Mouse (Mus musculus) left cerebral cortex, postnatal 25 days (tissue): ENCODE results near the gene Mat2a. TPM values are rescaled to one million over a fixed set of nuclear protein-coding genes. Genes with fewer than 3 reads are reported as not detected.
"Not testable (repeated sequence)": the region's sequence is repeated elsewhere in the genome, so short reads cannot be mapped to it uniquely, and the experiment has no call there.

ENCODE experiments used
- DNase-seq, 2 experiments: peaks; one replicate each; pipeline ENCODE4 v3.0.0; 2022; ENCODE audit warnings: low spot score in 2 of 2, mixed read lengths in 1 of 2
- intact Hi-C: fragments of 180-260 bp; cut with DNase I; formaldehyde crosslinking; loops from one replicate; pipeline ENCODE4 v1.15.1; 2025
- total RNA-seq, 2 experiments: library from RNA; stranded (reverse); gene quantifications; 2 replicates each; pipeline ENCODE4 v1.2.3; 2021

Gene Mat2a
- 100 to 1,000 TPM; 168 to 176 TPM for total RNA-seq

DNA sequence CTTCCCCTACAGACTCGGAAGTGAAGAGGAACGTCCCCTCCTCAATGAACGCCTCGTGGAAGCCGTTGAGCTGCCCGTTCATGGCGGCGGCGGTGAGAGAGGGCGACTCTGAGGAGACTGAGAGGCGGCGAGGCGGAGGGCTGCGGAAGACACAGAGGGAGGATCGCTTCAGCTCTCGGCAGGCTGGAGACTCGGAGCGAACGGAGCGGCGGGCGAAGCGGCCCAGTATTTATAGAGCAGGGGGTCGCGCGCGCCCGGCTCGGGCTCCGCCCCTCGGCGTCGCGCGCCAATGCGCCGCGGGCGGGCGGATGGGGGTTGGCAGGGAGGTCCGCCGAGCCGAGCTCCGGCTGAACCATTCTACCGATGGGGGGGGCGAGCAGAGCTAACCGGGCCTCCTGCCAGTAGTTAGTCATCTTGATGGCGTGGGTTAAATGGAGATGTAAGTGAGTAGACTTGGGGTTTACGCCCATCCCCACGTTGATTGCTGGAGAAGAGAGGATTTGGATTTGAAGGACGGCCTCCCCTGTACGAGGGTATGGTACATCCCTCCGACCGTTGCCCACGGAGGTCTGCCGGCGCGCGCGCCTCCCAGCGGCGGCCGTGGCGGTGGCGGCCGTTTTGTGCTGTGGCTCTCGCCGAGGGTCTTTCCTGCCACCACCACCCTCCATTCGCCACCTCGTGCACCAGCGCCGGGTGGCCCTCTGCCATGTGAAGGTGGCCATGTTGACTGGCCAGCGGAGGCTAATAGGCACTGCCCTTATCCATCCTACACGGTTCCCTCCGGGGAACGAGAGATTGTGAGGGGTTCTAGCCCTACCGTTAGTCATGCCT, at the start of gene Mat2a:
Gene Mat2a, minus strand, starts transcription at position 204 of the 831 bp plus-strand sequence.
- intact Hi-C loops: loop anchor here (1.0 to 2.0 kb wide), 2 partner anchors 73 to 95 kb away; no protein-coding TSS in a partner anchor
- peak; percentile 97 to 99 for DNase-seq

DNA sequence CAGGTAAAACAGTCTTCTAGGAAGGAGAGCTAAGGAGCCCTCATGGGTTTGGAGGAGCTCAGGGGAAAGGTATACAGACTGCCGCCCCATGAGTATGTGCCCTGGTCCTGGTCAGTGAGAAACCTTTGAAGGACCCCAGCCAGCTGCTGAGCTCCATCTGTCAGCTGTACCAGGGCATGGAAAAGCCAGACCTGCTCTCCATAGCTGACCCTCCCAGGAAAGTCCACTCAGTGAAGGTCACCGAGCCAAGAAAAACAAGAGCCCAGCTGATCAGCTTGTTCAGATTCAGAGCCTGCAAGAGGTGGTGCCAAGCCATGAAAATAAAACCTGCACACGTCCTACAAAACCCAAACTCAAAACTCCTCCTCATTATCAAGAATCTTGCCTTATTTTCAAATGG, 49.5 kb upstream of the Mat2a start:
- intact Hi-C loops: no loop called here
- no peak for DNase-seq

- no peak for DNase-seq
- intact Hi-C loops: no loop called here
Measured at GRCm38 (mm10) chr6:72487282-72487681, 47.9 kb upstream of the Mat2a start.

DNA sequence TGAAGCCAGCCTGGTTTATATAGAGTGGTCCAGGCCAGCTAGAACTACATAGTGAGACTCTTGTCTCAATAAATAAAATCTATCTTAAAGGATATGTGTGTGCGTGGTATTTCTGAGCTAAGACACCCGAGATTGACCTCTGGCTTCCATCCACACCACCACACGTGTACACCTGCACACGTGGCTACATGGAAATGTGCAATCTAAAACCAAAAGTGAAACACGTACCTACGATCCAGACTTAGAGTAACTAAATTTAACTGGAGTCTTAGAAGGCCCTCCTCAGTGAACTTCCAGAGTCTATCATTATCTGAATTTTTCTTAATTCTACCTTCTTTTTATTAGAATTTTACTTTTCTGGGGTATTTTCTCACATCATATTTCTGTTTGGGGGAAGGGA, 46.9 kb upstream of the Mat2a start:
- DNase-seq: no peak
- intact Hi-C loops: no loop called here

- intact Hi-C loops: no loop called here
- no peak for DNase-seq
Measured at GRCm38 (mm10) chr6:72484887-72485286, 45.5 kb upstream of the Mat2a start.

GRCm38 (mm10) chr6:72482156-72482555, 42.8 kb upstream of the Mat2a start:
- no peak for DNase-seq
- intact Hi-C loops: no loop called here

DNA sequence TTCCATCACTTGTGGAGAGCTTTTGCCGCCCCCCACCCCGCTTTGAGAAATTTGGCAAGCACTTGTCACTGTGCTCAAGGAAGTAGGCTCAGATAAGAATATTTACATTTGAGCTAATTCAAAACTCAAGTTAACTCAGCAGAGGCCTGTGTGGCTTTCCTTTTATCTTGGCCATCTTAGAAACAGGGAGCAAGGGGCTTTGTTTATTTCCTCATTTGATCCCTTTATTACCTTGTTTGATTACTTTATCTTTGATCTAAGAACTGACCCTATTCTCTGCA, 41.0 kb upstream of the Mat2a start:
- DNase-seq: no peak
- intact Hi-C loops: no loop called here

GRCm38 (mm10) chr6:72479645-72480421, 40.5 kb upstream of the Mat2a start:
- no peak for DNase-seq
- intact Hi-C loops: no loop called here

DNA sequence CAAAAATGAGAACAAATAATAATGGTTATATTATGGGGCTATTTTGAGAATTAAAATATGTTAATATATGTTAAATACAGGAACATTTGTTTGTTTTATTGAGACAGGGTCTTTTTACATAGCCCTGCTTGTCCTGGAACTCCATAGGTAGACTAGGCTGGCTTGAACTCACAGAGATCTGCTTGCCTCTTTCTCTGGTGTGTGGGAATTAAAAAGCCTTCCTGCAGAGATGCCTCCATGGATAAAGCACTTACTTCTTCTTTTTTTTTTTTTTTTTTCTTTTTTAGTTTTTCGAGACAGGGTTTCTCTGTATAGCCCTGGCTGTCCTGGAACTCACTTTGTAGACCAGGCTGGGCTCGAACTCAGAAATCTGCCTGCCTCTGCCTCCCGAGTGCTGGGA, 39.3 kb upstream of the Mat2a start:
- intact Hi-C loops, DNase-seq: not testable (repeated sequence)

- DNase-seq: no peak
- intact Hi-C loops: no loop called here
Measured at GRCm38 (mm10) chr6:72477621-72478020, 38.3 kb upstream of the Mat2a start.

DNA sequence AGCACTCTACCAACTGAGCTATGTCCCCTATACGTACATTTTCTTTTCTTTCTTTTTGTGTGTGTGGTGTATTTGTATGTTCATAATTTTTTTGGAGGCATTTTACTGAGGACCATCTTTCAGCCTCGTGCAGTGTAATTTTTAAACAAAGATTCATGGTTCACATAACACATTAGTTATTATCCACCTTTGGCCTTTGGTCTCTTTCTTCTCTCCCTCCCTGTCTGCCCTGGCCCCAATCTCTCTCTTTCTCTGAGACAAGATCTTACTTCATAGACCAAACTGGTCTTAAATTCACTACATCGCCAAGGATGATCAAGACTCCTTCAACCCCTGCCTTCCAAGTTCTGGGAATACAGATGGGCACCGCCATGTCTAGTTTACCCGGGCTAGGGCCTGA, 37.5 kb upstream of the Mat2a start:
- intact Hi-C loops: no loop called here
- no peak for DNase-seq

DNA sequence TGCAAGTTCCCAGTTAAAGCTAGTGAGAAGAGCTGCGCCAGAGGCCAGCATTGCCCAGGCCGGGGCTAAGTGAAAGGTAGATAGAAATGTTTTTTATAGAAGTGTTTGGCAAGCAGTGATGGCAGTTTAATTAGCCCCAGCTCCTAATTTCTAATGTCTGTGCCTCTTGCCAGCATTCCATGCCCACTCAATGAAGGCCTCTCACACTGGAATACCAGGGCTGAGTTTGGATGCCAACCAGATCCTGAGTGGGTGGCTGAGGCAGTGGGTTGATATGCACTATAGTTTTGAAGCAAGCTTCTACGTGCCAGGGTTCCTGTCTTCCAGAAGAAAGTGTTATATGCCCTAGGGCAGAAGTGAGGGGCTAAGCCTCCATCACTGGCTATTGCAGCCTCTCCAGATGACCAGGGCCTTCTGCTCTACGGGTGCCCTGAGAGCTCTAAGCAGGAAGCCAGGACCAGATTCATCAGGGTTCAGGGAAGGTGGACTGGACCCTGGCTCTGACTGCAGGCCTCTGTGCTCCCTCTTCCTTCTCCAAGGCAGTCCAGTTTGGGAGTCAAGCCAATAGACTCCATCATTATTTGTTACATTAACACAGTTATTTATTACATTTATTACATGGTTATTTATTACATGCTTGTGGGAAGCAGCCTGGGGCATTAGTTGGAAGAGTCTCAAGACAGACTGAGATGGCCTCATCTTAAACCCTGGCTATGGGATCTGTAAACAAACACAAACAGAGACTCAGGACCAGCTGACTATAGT, 36.0 kb upstream of the Mat2a start:
- DNase-seq: peak; percentile 23 to 73
- intact Hi-C loops: no loop called here

- DNase-seq: peak in 1 of 2 experiments; percentile 28
- intact Hi-C loops: no loop called here
Measured at GRCm38 (mm10) chr6:72473264-72474041, 34.1 kb upstream of the Mat2a start.

GRCm38 (mm10) chr6:72466171-72466570, 26.8 kb upstream of the Mat2a start:
- intact Hi-C loops: no loop called here
- no peak for DNase-seq

DNA sequence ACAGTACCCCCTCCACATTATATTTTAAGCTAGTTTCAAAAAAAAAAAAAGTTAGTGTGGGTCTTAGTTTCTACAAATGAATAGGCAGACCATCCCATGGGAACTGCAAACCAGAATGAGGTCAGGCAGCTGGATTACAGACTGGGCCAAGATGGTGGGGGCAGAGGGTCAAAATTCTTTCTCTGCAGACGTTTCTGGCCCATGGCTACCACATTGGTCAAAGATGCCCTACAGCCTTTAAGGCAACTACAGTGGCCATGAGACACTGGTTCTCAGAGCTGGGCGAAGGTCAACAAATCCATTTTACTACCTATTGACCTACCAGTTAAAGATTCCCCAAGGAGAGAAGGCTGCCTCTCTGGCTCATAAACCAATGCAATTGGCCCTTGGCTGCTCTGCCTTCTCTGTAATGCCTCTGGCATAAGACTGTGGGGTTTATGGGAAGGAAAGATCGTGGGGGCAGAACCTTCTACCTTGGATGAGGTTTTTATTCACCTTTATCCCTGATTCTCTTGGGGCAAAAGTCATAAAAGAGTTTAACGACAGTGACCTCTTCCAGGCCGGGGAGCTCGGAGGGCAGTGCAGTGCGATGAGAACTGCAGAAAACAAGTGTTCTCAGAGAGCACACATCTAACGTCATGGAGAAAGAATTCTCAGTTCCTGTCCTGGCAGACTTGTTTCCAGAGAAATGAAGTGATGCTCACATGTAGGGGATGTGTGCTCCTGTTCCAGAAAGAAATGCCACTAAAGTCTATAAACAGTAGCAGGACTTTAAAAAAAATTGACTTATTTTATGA, 26.2 kb upstream of the Mat2a start:
- no peak for DNase-seq
- intact Hi-C loops: no loop called here

DNA sequence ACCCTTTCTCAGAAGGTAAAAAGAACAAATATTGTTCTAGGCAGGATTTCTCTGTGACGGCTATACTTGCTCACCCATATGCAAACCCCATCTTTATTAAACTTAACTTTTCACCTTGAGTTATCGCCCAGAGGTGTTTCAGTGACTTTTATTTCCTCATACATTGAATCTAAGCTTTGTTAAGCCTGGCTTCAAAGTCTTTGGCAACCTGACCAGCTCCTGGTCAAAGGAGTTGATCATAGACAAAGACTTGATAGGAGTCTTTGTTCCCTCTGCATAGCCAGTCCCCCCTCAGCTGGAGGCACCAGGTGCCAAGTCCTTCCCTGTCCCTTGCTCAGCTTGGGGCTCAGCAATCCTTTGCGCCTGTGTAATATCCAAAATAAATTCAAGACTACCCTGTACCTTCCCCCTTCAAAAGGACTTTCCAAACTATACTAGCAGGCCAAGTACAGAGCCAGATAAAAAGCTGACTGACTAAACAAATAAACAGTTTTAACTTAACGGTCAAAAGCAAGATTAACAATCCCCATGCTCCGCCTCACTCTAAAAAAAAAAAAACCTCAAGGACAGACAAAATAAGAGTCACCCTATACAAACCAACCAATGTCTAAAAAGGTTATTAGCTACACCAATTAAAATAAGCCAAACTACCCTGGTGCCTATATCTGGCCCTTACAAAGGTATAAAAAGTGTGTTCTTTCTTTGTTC, 23.3 kb upstream of the Mat2a start:
- DNase-seq, intact Hi-C loops: not testable (repeated sequence)

GRCm38 (mm10) chr6:72460036-72460801, 20.9 kb upstream of the Mat2a start:
- intact Hi-C loops: no loop called here
- no peak for DNase-seq

DNA sequence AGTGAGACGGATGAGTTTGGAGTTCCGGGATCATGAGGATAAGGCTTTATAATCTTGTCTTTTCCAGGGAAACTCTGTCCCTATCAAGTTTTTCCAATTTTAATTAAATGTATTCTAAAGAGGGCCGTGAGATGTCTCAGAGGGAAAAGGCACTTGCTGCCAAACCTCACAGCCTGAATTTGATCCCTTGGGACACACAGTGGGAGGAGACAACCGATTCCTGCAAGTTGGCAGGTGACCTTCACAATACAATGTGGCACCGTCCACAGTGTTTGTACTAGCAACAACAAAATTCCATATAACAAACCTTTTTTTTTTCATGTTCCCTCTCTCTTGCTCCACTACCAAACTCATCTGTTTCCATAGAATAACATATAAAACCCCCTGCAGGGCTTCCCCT, 19.6 kb upstream of the Mat2a start:
- no peak for DNase-seq
- intact Hi-C loops: no loop called here
